Mouse (Mus musculus): Measurements from ENCODE around the gene Procr. TPM values are rescaled to one million over a fixed set of nuclear protein-coding genes. Genes with fewer than 3 reads are reported as not detected.
"Not testable (repeated sequence)": the region's sequence is repeated elsewhere in the genome, so short reads cannot be mapped to it uniquely, and the experiment has no call there.

Gene Procr
- total and polyA plus RNA-seq, 2 experiments from 2014 or later = 4.0 to 9.3 TPM

- H3K4me2 ChIP-seq (ENCODE audit: low read depth, low read length) = no peak overlapping the region
- peaks cover 6% of the 10 kb centered on the region for H3K4me1 ChIP-seq (ENCODE audit: control insufficient read depth, insufficient read depth)
- H3K9me3 ChIP-seq (replicated peaks; ENCODE audit: control insufficient read depth, low read length) = no peaks in the 10 kb centered on the region
- WGBS = 72% methylated on average over 7 of the region's 7 CpGs
- H3K36me3 ChIP-seq (replicated peaks; ENCODE audit: control insufficient read depth, insufficient read depth, low read length) = peaks cover 2% of the 10 kb centered on the region; the same call in 1 of the 2 replicates
- no peak overlapping the region for H3K4me3 ChIP-seq (ENCODE audit: low read depth, low read length)
- ATAC-seq (ENCODE audit: insufficient read depth, low read depth) (no peak), DNase-seq (ENCODE audit: low spot score) (no peak)
- no peak overlapping the region for H3K27ac ChIP-seq (ENCODE audit: low read depth)
- no peak overlapping the region for H3K9ac ChIP-seq (replicated peaks; ENCODE audit: low read depth, low read length)
- no peaks in the 10 kb centered on the region for H3K27me3 ChIP-seq (ENCODE audit: control insufficient read depth, insufficient read depth, low read length)
- TF ChIP-seq EP300 (IDR thresholded peaks at IDR 0.05; ENCODE audit: low read depth) = no peak
- no peak for TF ChIP-seq CTCF (IDR thresholded peaks at IDR 0.05; ENCODE audit: low read depth)
Measured at GRCm38 (mm10) chr2:155727764-155728395, 23.0 kb upstream of the Procr start.

GRCm38 (mm10) chr2:155728742-155729141 is 22.2 kb upstream of the Procr start:
- WGBS = 5% methylated on average over 15 of the region's 15 CpGs
- H3K9me3 ChIP-seq (replicated peaks; ENCODE audit: control insufficient read depth, low read length) = no peaks in the 10 kb centered on the region
- ATAC-seq (ENCODE audit: insufficient read depth, low read depth) (peak; percentile 8; the same call in 1 of the 2 replicates), DNase-seq (ENCODE audit: low spot score) (no peak)
- H3K4me2 ChIP-seq (ENCODE audit: low read depth, low read length) = peak overlapping the region; percentile 96
- H3K4me1 ChIP-seq (ENCODE audit: control insufficient read depth, insufficient read depth) = peaks cover 6% of the 10 kb centered on the region
- H3K9ac ChIP-seq (replicated peaks; ENCODE audit: low read depth, low read length) = peak overlapping the region; percentile 57
- H3K4me3 ChIP-seq (ENCODE audit: low read depth, low read length) = peak overlapping the region; percentile 75
- H3K27me3 ChIP-seq (ENCODE audit: control insufficient read depth, insufficient read depth, low read length) = no peaks in the 10 kb centered on the region
- no peak for TF ChIP-seq EP300 (IDR thresholded peaks at IDR 0.05; ENCODE audit: low read depth)
- TF ChIP-seq CTCF (IDR thresholded peaks at IDR 0.05; ENCODE audit: low read depth) = no peak
- H3K36me3 ChIP-seq (replicated peaks; ENCODE audit: control insufficient read depth, insufficient read depth, low read length) = no peaks in the 10 kb centered on the region
- H3K27ac ChIP-seq (ENCODE audit: low read depth) = no peak overlapping the region

- no peak for TF ChIP-seq EP300 (IDR thresholded peaks at IDR 0.05; ENCODE audit: low read depth)
- TF ChIP-seq CTCF (IDR thresholded peaks at IDR 0.05; ENCODE audit: low read depth) = no peak
- no peaks in the 10 kb centered on the region for H3K27me3 ChIP-seq (ENCODE audit: control insufficient read depth, insufficient read depth, low read length)
- H3K9me3 ChIP-seq (replicated peaks; ENCODE audit: control insufficient read depth, low read length) = no peaks in the 10 kb centered on the region
- peaks cover 6% of the 10 kb centered on the region for H3K4me1 ChIP-seq (ENCODE audit: control insufficient read depth, insufficient read depth)
- peak within 1 kb of the TSS; percentile 96 for H3K4me2 ChIP-seq (ENCODE audit: low read depth, low read length)
- under 1% methylated on average over 32 of the region's 33 CpGs for WGBS
- H3K36me3 ChIP-seq (replicated peaks; ENCODE audit: control insufficient read depth, insufficient read depth, low read length) = no peaks in the 10 kb centered on the region
- ATAC-seq (ENCODE audit: insufficient read depth, low read depth) = peak; percentile 92
- H3K27ac ChIP-seq (ENCODE audit: low read depth) = no peak within 1 kb of the TSS
- H3K9ac ChIP-seq (replicated peaks; ENCODE audit: low read depth, low read length) = peak within 1 kb of the TSS; percentile 57
- peak; percentile 90 for DNase-seq (ENCODE audit: low spot score)
- peak within 1 kb of the TSS; percentile 75 for H3K4me3 ChIP-seq (ENCODE audit: low read depth, low read length)
Measured at GRCm38 (mm10) chr2:155729158-155729645, 21.7 kb upstream of the Procr start, which contains the start of gene Edem2. TSS of gene Edem2 (minus strand) at chr2:155729475.

- Histone ChIP-seq H3K4me2 (ENCODE audit: low read depth, low read length) (no peak overlapping the region), H3K9ac (replicated peaks; ENCODE audit: low read depth, low read length) (no peak overlapping the region), H3K4me1 (ENCODE audit: control insufficient read depth, insufficient read depth) (no peaks in the 10 kb centered on the region; the same call in 1 of the 2 replicates), H3K9me3 (replicated peaks; ENCODE audit: control insufficient read depth, low read length) (no peaks in the 10 kb centered on the region), H3K36me3 (replicated peaks; ENCODE audit: control insufficient read depth, insufficient read depth, low read length) (no peaks in the 10 kb centered on the region), H3K27me3 (ENCODE audit: control insufficient read depth, insufficient read depth, low read length) (no peaks in the 10 kb centered on the region), H3K4me3 (ENCODE audit: low read depth, low read length) (no peak overlapping the region), H3K27ac (ENCODE audit: low read depth) (no peak overlapping the region)
- 51% methylated on average over 5 of the region's 5 CpGs for WGBS
- TF ChIP-seq EP300 (IDR thresholded peaks at IDR 0.05; ENCODE audit: low read depth) (no peak), CTCF (IDR thresholded peaks at IDR 0.05; ENCODE audit: low read depth) (no peak)
- ATAC-seq (ENCODE audit: insufficient read depth, low read depth) (no peak), DNase-seq (ENCODE audit: low spot score) (peak; percentile 24)
Measured at GRCm38 (mm10) chr2:155735080-155735479, 15.8 kb upstream of the Procr start.

GRCm38 (mm10) chr2:155735766-155736165 is 15.2 kb upstream of the Procr start, which contains the start of gene Gm17581:
TSS of gene Gm17581 (minus strand) at chr2:155735866.
- not testable (repeated sequence) for H3K27me3 ChIP-seq (ENCODE audit: control insufficient read depth, insufficient read depth, low read length)
- WGBS = 78% methylated on average over 5 of the region's 5 CpGs

More at GRCm38 (mm10) chr2:155735766-155736165, 15.2 kb upstream of the Procr start, which contains the start of gene Gm17581:
- not testable (repeated sequence) for H3K4me1 ChIP-seq (ENCODE audit: control insufficient read depth, insufficient read depth); H3K9me3 ChIP-seq (replicated peaks; ENCODE audit: control insufficient read depth, low read length); H3K27ac ChIP-seq (ENCODE audit: low read depth); ATAC-seq (ENCODE audit: insufficient read depth, low read depth); H3K9ac ChIP-seq (replicated peaks; ENCODE audit: low read depth, low read length); H3K4me2 ChIP-seq (ENCODE audit: low read depth, low read length); H3K4me3 ChIP-seq (ENCODE audit: low read depth, low read length); DNase-seq (ENCODE audit: low spot score); H3K36me3 ChIP-seq (replicated peaks; ENCODE audit: control insufficient read depth, insufficient read depth, low read length)

Data from heart, postnatal 0 days (tissue).